Mouse (Mus musculus) cortical plate, adult 2 months (tissue): ENCODE results near the gene Mepe. TPM values are rescaled to one million over a fixed set of nuclear protein-coding genes. Genes with fewer than 3 reads are reported as not detected.

Source experiments
- H3K27ac ChIP-seq: fragments of 200-500 bp; 2 replicates; pipeline ENCODE4 v1.5.1; 2012; ENCODE audit warnings: low read length, control low read depth, inconsistent platforms; ENCODE audit not compliant: insufficient read depth
- H3K4me1 ChIP-seq: fragments of 200-500 bp; 2 replicates; pipeline ENCODE4 v1.6.1; 2011; ENCODE audit warnings: low read length; ENCODE audit not compliant: control insufficient read depth, insufficient read depth
- H3K4me3 ChIP-seq: fragments of 200-500 bp; 2 replicates; pipeline ENCODE4 v1.5.1; 2011; ENCODE audit warnings: mild to moderate bottlenecking, low read length, control low read depth; ENCODE audit not compliant: insufficient read depth
- CTCF ChIP-seq: fragments of 200-500 bp; IDR thresholded peaks from 2 replicates; pipeline ENCODE4 v1.5.1; 2011; ENCODE audit warnings: mild to moderate bottlenecking, control low read depth, low read length; ENCODE audit not compliant: insufficient read depth; ENCODE audit errors: extremely low read depth
- POLR2A ChIP-seq: fragments of 200-500 bp; IDR thresholded peaks from 2 replicates; pipeline ENCODE4 v1.6.1; 2011; ENCODE audit warnings: mild to moderate bottlenecking, low read length, control low read depth; ENCODE audit not compliant: insufficient read depth; ENCODE audit errors: extremely low read depth
- polyA plus RNA-seq: library from polyadenylated mRNA; depleted of rRNA; stranded (reverse); fragments of >200 nt; gene quantifications from 2 replicates; pipeline ENCODE4 v1.2.3, GENCODE M21; 2012; rRNA removed

Gene Mepe
- not detected in 2 replicates for polyA plus RNA-seq

DNA sequence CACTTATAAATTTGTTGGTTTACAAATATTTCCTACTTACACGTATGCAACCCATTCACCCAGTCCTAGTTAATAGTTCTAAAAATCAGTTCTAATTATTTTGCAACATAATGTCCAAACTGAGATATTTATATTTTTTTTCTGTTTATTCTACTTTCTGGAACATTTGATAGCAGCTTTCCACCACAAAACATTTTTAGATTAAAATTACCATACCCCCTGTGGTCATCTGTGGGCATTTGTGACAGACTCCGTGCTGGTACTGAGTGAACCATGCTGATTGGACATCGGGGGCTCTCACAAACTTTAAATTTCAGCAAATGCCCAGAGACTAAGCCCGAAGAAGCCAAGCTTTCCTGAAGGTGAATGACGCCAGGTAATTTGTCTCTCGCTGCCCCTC is at the start of gene Mepe:
TSS of gene Mepe (plus strand) at position 301 of the 400 bp plus-strand sequence.
- H3K4me1 ChIP-seq: peaks cover 2% of the 10 kb centered on the region; the same call in 1 of the 2 replicates
- H3K27ac ChIP-seq: no peak within 1 kb of the TSS
- no peak within 1 kb of the TSS for H3K4me3 ChIP-seq
- TF ChIP-seq CTCF (no peak), POLR2A (no peak)

DNA sequence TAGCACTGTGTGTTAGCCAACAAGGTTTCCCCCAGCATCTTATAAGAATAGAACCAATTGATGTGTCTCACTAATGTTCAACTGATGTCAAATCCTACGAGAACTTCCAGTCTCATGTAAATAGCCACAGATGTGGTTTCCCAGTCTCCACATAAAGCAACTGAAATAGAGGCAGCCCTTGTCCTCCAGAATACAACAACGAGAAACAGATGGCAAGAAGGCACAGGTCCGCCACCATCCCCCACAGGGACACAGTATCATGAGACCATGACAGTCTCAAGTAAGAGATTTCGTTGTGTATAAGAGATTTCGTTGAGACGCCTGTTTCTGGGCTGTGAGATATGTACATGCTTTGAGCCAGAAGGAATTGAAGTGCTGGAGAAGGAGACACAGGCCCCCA is 30.9 kb upstream of the Mepe start:
- TF ChIP-seq CTCF: no peak
- no peak for TF ChIP-seq POLR2A
- H3K4me1 ChIP-seq: no peaks in the 10 kb centered on the region; the same call in 1 of the 2 replicates
- no peak overlapping the region for H3K4me3 ChIP-seq
- no peak overlapping the region for H3K27ac ChIP-seq

DNA sequence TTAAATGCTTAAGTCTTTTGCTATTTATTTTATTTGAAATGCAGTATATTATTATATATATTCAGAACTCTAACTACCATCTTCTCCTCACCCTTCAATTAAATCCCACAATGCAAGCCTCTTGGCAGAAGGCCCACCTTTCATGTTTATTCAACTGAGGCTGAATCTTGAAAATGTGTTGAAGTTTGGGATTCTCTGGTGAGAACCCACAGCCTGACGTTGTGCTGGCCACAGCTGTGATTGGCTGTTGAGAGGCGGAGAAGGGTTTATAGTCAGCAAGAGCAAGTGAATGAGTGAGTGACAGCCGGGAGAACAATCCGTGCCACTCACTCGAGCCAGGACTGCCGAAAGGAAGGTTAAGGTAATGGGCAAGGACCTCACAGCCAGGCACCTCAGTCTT is 26.1 kb upstream of the Mepe start, which contains the start of gene Ibsp:
TSS of gene Ibsp (plus strand) at position 178 of the 400 bp plus-strand sequence.
- Histone ChIP-seq H3K4me1 (no peaks in the 10 kb centered on the region; the same call in 1 of the 2 replicates), H3K27ac (no peak within 1 kb of the TSS), H3K4me3 (no peak within 1 kb of the TSS)
- TF ChIP-seq POLR2A (no peak), CTCF (no peak)

DNA sequence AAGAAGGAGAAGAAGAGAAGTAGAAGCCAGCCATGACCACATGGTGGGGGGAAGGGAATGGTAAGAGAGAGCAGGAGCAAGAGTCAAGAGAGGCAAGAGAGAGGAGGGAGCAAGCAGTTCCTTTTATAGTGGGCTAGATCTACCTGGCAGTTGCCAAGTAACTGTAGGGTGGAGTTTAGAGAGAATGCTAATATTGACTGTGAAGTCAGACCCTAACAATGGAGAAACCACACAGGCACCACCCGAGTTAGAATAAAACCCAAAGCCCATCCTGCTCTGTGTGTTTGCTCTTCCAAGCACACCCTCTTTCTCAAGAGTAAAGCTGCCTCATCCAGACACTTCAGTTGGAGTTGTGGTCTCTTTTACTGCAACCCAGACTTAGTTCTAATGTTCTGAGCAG is 11.1 kb upstream of the Mepe start:
- H3K4me3 ChIP-seq: no peak overlapping the region
- H3K27ac ChIP-seq: no peak overlapping the region
- no peaks in the 10 kb centered on the region for H3K4me1 ChIP-seq
- TF ChIP-seq CTCF (no peak), POLR2A (no peak)

DNA sequence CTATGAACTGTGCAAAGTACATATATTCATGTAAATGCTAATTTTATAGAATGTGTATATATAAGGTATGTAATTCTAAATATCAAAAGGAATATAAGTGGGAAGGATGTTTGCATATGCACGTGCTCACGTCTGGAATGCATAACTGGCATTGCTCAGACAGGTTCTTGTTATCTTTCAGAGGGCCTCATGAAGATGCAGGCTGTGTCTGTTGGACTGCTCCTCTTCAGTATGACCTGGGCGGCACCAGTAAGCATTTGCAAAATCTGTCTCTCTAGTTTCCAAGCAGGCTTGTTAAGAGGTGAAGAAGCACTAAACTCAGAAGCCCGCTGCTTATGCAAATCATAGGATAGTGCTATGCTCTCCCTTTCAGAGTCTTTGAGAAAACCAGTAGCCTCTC is 1.8 kb downstream of the Mepe start:
- TF ChIP-seq CTCF: no peak
- no peak for TF ChIP-seq POLR2A
- Histone ChIP-seq H3K27ac (no peak overlapping the region), H3K4me1 (peaks cover 2% of the 10 kb centered on the region; the same call in 1 of the 2 replicates), H3K4me3 (no peak overlapping the region)

DNA sequence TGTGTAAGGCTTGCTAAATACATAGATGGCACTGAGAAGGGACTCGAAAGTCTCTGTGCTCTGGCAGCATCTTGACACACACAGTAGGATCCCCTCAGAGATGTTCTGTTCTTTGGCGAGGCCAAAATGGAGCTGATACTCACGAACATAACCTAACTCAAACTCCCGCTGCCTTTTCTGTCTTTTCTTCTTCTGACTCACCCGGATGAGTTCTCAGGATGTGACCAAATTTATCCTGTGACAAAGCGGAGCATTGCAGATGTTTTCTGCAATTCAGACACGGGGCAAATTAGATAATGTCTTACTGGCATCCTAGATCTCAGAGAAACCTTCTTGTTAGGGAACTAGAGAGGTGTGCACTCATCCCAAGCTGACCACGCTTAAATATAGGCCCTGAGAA is 2.3 kb downstream of the Mepe start:
- TF ChIP-seq POLR2A: no peak
- no peak for TF ChIP-seq CTCF
- Histone ChIP-seq H3K4me3 (no peak overlapping the region), H3K27ac (no peak overlapping the region), H3K4me1 (peaks cover 2% of the 10 kb centered on the region; the same call in 1 of the 2 replicates)

DNA sequence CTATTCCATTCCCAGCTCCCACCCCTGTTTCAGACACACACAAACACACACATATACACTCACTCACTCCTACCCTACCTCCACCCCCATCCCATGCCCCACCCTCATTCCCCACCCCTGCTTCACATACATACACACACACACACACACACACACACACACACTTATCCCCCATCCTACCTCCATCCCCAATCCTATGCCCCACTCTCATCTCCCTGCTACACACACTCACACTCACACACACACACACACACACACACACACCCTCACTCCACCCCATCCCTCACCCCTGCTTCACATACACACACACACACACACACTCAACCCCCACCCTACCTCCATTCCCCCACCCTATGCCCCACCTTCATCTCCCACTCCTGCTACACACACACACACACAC is 2.7 kb downstream of the Mepe start:
- TF ChIP-seq CTCF (no peak), POLR2A (no peak)
- H3K27ac ChIP-seq: no peak overlapping the region
- H3K4me1 ChIP-seq: peaks cover 2% of the 10 kb centered on the region; the same call in 1 of the 2 replicates
- no peak overlapping the region for H3K4me3 ChIP-seq

DNA sequence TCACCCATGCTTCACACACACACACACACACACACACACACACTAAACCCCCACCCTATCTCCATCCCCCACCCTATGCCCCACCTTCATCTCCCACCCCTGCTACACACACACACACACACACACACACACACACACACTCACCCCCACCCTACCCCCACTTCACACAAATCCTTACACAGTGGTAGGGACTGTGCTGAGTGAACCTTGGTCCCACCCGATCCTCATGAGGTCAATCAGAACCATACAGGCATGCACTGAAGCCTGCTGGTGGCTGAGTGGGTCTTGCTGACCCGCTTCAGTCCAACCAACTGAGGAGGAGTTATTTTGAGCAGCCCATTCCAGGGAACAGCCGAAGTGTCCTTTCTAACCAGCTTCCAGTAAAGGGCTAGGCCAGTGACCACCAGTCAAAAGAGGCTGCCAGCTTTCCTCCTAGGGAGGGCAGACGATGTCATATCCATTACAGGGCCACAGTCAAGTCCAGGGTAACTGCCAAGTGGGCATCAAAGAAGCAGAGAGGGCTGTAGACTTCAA is 3.3 kb downstream of the Mepe start:
- Histone ChIP-seq H3K4me1 (peaks cover 2% of the 10 kb centered on the region; the same call in 1 of the 2 replicates), H3K4me3 (no peak overlapping the region), H3K27ac (no peak overlapping the region)
- TF ChIP-seq POLR2A (no peak), CTCF (no peak)

DNA sequence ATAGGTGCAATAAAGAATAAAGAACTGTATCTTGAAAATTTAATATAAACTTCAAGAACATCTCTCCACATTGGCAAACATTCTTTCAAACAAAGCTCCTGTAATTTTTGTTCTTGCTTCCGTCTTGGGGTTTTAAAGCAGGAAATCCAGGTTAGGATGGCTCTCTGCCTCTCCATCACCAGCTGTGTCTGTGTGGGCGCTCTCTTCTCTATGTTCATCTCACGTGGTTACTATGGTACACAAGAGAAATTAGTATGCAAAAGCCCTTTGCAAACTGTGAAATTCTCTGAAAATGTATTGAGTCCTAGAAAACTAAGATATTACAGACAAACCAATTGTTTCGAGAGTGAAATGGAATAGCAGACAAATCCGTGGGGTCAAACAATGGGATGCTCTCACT is 4.3 kb downstream of the Mepe start:
- Histone ChIP-seq H3K4me1 (peaks cover 2% of the 10 kb centered on the region; the same call in 1 of the 2 replicates), H3K4me3 (no peak overlapping the region), H3K27ac (no peak overlapping the region)
- TF ChIP-seq CTCF: no peak
- TF ChIP-seq POLR2A: no peak

DNA sequence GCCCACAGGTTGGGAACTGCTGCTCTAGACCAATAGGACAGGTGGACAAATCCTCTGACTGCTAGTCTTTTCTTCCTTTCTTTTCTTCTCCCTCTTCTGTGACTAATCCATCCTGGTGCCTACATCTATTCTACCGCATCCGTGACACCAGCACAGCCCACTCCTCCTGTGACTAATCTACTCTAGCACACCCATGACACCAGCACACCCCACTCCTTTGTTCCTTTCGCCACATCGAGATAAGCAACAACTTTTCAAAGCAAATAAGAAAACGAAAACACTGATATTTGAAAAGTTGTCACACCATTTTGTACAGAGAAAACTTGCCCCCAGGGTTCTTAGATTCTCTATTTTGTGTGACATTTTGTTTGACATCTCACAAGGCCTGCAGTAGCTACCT is 5.0 kb downstream of the Mepe start:
- no peak overlapping the region for H3K27ac ChIP-seq
- no peak for TF ChIP-seq POLR2A
- TF ChIP-seq CTCF: no peak
- no peak overlapping the region for H3K4me3 ChIP-seq
- peaks cover 2% of the 10 kb centered on the region; the same call in 1 of the 2 replicates for H3K4me1 ChIP-seq

DNA sequence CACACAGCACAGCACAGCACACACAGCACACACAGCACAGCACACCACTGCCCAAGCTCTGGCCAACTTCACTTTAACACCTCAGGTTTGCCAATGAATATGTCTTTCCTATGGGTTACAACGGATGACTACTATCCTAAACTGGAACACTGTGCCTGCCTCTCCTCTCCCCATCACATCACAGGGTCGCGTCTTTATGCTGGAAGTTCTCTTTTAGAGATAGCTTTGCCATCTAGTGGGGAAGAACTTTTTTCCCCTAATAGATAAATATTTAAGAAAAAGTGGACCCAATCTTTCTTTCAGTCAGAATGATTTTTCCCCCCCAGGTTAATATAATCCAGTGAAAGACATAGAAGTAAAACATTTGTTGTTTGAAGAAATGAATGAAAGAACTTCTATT is 7.2 kb downstream of the Mepe start:
- TF ChIP-seq POLR2A: no peak
- no peak for TF ChIP-seq CTCF
- H3K27ac ChIP-seq: no peak overlapping the region
- H3K4me3 ChIP-seq: no peak overlapping the region
- H3K4me1 ChIP-seq: peaks cover under 1% of the 10 kb centered on the region; the same call in 1 of the 2 replicates
